Mouse (Mus musculus) embryonic facial prominence, embryonic 13.5 days (tissue): Measurements from ENCODE around the gene Sigmar1. TPM values are rescaled to one million over a fixed set of nuclear protein-coding genes. Genes with fewer than 3 reads are reported as not detected.
A peak's percentile ranks its signal among the peaks of the same experiment; 100 is the strongest.
"Not testable (repeated sequence)": the region's sequence is repeated elsewhere in the genome, so short reads cannot be mapped to it uniquely, and the experiment has no call there.

ENCODE experiments used
- ATAC-seq: fragments of 200-750 bp; cut with Nextera tagmentation; 2 replicates; pipeline ENCODE4 v1.8.0; 2017; ENCODE audit warnings: low read depth; ENCODE audit not compliant: insufficient number of reproducible peaks, insufficient read depth, low FRiP score, low TSS enrichment
- H3K27ac ChIP-seq: fragments of 300-500 bp; sonication (generic); 2 replicates; pipeline ENCODE4 v1.5.1; 2015; ENCODE audit warnings: moderate library complexity, mild to moderate bottlenecking, inconsistent platforms
- H3K27me3 ChIP-seq: fragments of 300-500 bp; sonication (generic); 2 replicates; pipeline ENCODE4 v1.6.1; 2015; ENCODE audit warnings: mild to moderate bottlenecking, inconsistent platforms
- H3K36me3 ChIP-seq: fragments of 300-500 bp; sonication (generic); 2 replicates; pipeline ENCODE4 v1.6.1; 2015; ENCODE audit warnings: mild to moderate bottlenecking, inconsistent platforms
- H3K4me1 ChIP-seq: fragments of 300-500 bp; sonication (generic); 2 replicates; pipeline ENCODE4 v1.6.1; 2015; ENCODE audit warnings: inconsistent platforms
- H3K4me2 ChIP-seq: fragments of 300-500 bp; sonication (generic); 2 replicates; pipeline ENCODE4 v1.6.1; 2015; ENCODE audit warnings: moderate library complexity, mild to moderate bottlenecking, inconsistent platforms
- H3K4me3 ChIP-seq: fragments of 300-500 bp; sonication (generic); 2 replicates; pipeline ENCODE4 v1.5.1; 2015; ENCODE audit warnings: mild to moderate bottlenecking, inconsistent platforms
- H3K9ac ChIP-seq: fragments of 300-500 bp; sonication (generic); 2 replicates; pipeline ENCODE4 v1.6.1; 2015; ENCODE audit warnings: mild to moderate bottlenecking, inconsistent platforms
- H3K9me3 ChIP-seq: fragments of 300-500 bp; sonication (generic); 2 replicates; pipeline ENCODE4 v1.6.1; 2016; ENCODE audit warnings: inconsistent platforms
- WGBS: fragments of 180-500 bp; shearing (Covaris S2); methylation state at CpG from one replicate; pipeline ENCODE4 v1.1.7; 2015; ENCODE audit warnings: mixed read lengths; 5-methylcytosine and 5-hydroxymethylcytosine counted together
- polyA plus RNA-seq: library from polyadenylated mRNA; unstranded; fragments of >200 nt; fragmentation: Nextera tagmentation; extraction: Ambion mirVana; gene quantifications from 2 replicates; pipeline ENCODE4 v1.2.1, GENCODE M21; 2015

Gene Sigmar1
- polyA plus RNA-seq: 83.8 and 87.7 TPM in 2 replicates

DNA sequence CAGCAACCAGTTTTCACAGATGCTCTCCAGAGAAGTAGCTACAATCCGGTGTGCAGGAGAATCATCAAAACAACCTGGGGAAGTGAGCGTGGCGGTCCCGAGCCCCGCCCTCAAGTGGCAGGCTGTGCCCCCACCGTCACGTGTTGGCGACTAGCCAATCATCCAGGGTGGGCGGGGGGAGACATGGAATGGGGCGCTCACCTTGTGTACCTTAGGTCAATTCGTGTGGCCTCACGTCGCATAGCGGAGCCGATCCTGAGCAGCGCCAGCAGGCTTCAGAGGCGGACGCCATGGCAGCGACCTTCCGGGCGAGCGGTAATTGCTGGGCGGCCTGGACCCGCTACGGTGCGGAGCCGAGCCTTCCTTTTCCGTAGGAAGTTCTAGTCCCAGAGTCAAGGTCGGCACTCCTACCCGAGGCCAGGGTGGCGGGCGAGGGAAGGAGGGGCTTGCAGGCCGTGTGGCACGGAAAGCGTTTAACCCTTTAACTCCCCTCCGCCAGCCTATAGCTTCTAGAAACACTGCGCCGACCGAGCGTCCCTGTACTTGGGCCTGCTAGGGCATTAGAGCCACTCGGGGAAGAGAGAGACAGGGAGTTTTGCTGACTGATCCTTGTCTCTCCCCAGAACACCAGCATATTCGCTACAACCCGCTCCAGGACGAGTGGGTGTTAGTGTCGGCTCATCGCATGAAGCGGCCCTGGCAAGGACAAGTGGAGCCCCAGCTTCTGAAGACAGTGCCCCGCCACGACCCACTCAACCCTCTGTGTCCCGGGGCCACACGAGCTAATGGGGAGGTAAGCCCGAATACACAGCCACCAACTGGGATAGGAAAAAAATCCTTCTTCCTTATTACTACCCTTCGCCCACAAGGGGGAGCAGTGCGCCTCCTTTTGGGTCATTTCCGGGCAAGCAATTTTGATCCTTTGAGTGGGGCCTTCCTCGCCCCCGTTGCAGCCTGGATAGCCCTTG, at the start of gene Sigmar1:
TSS of gene Sigmar1 (minus strand) at position 820 of the 968 bp plus-strand sequence.
- H3K9ac ChIP-seq: peak within 1 kb of the TSS; percentile 77
- peak within 1 kb of the TSS; percentile 65 for H3K4me3 ChIP-seq
- peaks cover 24% of the 10 kb centered on the region for H3K36me3 ChIP-seq
- H3K4me1 ChIP-seq: peaks cover 26% of the 10 kb centered on the region
- H3K9me3 ChIP-seq: no peaks in the 10 kb centered on the region
- WGBS: 0% methylated on average over 57 of the region's 57 CpGs
- H3K27ac ChIP-seq: peak within 1 kb of the TSS; percentile 93
- peak; percentile 40; the same call in 1 of the 2 replicates for ATAC-seq
- peak within 1 kb of the TSS; percentile 78 for H3K4me2 ChIP-seq
- no peaks in the 10 kb centered on the region for H3K27me3 ChIP-seq

DNA sequence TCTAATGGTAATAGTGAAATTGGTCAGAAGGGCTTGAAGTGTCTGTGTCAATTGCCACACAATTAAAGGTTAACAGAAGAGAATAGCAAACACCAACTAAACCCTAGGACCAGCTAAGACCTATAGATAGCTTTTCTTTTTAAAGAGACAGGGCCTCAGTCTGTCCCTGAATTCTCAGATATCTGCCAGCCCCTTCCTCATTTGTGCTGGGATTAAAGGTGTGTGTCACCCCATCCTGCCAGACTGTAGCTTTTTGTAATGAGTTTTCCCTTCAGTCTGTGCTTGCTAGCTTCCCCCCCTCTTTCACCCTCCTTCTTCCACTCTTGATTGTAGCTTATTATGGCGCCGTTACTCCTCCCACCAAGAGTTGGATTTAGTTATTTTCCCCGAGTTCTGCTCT, 27.2 kb upstream of the Sigmar1 start:
- 7% methylated on average over 3 of the region's 3 CpGs for WGBS
- not testable (repeated sequence) for H3K27me3 ChIP-seq, H3K9me3 ChIP-seq, ATAC-seq, H3K4me3 ChIP-seq, H3K4me1 ChIP-seq, H3K9ac ChIP-seq, H3K4me2 ChIP-seq, H3K27ac ChIP-seq, H3K36me3 ChIP-seq

DNA sequence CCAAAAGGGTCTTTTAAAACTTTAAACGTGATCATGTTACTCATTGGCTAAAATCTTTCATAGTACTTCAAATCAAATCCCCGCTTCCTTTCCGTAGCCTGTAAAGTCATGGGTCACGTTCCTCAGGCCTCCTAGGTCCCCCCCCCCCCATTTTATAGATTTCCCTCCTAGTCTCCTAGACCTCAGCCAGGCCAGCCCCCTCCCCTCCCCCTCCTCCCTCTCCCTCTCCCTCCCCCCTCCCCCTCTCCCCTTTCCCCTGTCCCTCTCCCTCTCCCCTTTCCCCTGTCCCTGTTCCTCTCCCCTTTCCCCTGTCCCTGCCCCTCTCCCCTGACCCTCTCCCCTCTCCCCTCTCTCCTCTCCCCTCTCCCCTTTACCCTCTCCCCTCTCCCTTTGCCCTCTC, 26.8 kb upstream of the Sigmar1 start:
- H3K9me3 ChIP-seq, ATAC-seq, H3K4me1 ChIP-seq, H3K27me3 ChIP-seq, H3K4me3 ChIP-seq, H3K27ac ChIP-seq, H3K4me2 ChIP-seq, H3K9ac ChIP-seq, H3K36me3 ChIP-seq: not testable (repeated sequence)
- WGBS: 16% methylated on average over 4 of the region's 4 CpGs

DNA sequence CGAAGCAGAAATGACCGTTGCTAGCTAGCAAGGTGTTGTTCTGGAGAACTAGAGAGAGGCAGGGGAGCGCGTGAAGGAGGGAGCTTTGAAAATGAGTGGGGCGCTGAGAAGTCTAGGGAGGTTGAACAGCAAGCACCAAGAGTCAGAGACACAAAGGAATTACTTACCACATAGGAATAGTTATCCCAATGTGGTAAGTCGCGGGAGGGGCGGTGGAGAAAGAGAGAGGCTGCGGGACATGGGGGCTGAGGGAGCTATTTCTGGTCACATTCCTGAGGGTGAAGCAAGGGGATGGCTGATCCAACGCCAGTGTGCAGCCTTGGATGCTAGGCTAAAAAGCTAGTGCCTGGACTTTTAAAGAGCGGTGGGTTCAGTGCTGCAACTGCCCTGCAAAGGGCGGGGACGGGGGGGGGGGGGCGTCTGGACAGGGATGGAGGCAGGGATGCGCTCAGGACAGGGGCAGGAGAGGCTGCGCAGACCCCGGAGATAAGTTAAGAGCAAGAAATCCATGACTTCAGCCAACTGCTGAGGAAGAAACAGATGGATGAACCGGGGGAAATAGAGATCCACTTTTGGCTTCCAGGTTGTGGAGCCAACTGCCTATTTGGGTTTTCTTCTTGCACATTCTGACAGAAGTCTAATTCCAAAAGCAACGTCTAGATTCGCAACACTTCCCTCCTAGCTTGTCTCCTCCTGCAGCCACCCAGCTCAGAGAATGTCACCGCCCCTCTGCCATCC, 26.0 kb upstream of the Sigmar1 start:
- H3K36me3 ChIP-seq, H3K4me3 ChIP-seq, H3K4me1 ChIP-seq, H3K9ac ChIP-seq, H3K9me3 ChIP-seq, H3K27me3 ChIP-seq, ATAC-seq, H3K27ac ChIP-seq: not testable (repeated sequence)
- 12% methylated on average over 17 of the region's 21 CpGs for WGBS
- H3K4me2 ChIP-seq: peak overlapping the region; percentile 41

DNA sequence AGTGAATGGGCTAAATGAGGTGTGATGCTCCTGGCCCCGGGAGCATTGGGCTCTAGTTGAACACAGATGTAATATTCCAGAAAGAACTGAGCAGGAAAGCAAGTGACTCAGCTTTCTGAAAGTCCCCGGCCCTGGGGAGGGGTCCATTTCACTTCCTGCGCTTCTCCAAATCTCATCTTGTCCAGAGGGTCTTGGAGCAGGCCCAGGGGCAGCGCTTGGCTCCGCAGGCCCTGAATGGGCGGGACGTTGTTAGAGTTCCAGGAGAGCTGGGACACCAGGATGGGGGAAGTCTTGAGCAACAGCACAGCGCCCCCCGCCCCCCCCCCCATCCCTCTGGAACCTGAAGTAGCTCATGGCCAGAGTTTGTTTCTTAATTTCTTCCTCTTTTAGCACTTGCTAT, 25.3 kb upstream of the Sigmar1 start:
- not testable (repeated sequence) for H3K4me2 ChIP-seq, H3K4me1 ChIP-seq, H3K9ac ChIP-seq, H3K9me3 ChIP-seq, H3K4me3 ChIP-seq, H3K36me3 ChIP-seq, ATAC-seq, H3K27me3 ChIP-seq, H3K27ac ChIP-seq
- 15% methylated on average over 9 of the region's 9 CpGs for WGBS

DNA sequence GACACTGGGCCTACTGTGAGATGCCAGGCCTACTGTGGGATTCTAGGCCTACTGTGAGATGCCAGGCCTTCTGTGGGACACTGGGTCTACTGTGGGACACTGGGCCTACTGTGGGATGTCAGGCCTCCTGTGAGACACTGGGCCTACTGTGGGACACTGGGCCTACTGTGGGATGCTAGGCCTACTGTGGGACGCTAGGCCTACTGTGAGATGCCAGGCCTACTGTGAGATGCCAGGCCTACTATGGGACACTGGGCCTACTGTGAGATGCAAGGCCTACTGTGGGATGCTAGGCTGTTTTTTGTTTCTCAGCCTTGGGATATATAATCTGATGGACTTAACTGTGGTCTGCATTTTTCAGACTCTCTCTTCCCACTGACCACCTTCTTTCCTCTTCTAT, 19.9 kb upstream of the Sigmar1 start:
- not testable (repeated sequence) for H3K9ac ChIP-seq, H3K9me3 ChIP-seq, H3K36me3 ChIP-seq, H3K27ac ChIP-seq, H3K4me3 ChIP-seq, H3K4me1 ChIP-seq, ATAC-seq, H3K4me2 ChIP-seq, H3K27me3 ChIP-seq
- 93% methylated on average over 1 of the region's 1 CpGs for WGBS

DNA sequence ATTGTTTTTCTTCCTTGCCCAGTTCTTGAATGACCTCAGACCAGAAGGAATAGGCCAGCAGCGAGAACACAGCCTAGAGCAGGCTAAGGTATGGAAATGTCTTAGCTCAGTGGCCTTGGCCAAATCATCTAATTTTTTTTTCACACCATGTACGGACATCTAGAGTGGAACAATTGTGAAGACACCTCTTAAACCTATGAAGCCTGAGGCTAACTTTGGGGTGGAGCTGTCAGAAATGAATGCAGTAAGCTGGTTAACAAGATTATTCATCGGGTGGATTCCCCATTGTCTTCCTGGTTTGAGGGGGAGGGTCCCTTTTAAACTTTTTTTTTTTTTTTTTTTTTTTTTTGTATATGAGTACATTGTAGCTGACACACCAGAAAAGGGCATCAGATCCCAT, 18.5 kb upstream of the Sigmar1 start:
- H3K4me2 ChIP-seq: peak overlapping the region; percentile 54
- peak overlapping the region; percentile 65; the same call in 1 of the 2 replicates for H3K27ac ChIP-seq
- not testable (repeated sequence) for H3K36me3 ChIP-seq, H3K9me3 ChIP-seq, H3K27me3 ChIP-seq, H3K9ac ChIP-seq, ATAC-seq, H3K4me1 ChIP-seq
- H3K4me3 ChIP-seq: peak overlapping the region; percentile 44
- 62% methylated on average over 3 of the region's 3 CpGs for WGBS

DNA sequence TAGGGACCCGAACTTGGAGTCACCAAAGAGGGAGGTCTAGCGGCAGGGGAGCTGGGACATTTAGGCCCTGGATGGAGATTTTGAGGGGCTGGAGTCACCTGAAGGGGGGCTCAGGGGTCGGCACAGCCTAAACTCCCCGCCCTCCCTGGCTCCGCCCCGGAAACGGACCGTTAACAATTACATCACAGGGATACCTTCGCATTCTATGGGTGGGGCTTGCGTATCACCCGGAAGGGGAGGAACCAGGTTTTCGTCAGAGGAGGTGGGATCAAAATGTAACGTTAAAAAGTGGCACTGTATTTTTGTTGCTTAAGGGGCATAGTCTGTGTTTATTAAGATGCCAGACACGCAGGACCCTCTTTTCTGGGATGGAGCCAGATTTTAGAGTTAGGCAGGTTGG, 18.0 kb upstream of the Sigmar1 start, which contains the start of gene Ccl27a:
TSS of gene Ccl27a (minus strand) at position 246 of the 400 bp plus-strand sequence.
- not testable (repeated sequence) for H3K36me3 ChIP-seq, H3K27me3 ChIP-seq, H3K4me1 ChIP-seq, H3K9ac ChIP-seq, ATAC-seq, H3K9me3 ChIP-seq
- Histone ChIP-seq H3K4me2 (peak within 1 kb of the TSS; percentile 54), H3K4me3 (peak within 1 kb of the TSS; percentile 44), H3K27ac (peak within 1 kb of the TSS; percentile 65; the same call in 1 of the 2 replicates)
- WGBS: 0% methylated on average over 12 of the region's 14 CpGs

DNA sequence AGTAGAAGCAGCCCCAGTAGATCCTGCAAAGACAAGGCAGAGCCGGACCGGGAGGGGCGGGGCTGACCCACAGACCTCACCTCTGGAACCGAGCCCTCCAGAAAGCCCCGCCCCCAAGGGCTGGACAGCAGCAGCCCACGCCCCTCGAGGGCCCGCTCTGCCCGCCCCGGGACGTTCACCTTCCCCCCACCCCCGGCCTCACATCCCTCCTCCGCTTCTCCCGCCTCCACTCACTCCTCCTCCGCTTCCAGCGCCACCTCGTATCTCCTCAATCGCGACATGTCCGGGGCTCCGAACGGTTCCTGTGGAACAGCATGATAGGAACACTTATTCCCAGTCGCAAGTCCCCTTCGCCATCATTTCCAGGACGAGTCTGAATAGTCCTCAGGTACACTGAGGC, 17.5 kb upstream of the Sigmar1 start:
- H3K4me1 ChIP-seq, H3K9me3 ChIP-seq, H3K9ac ChIP-seq, H3K36me3 ChIP-seq, ATAC-seq, H3K27me3 ChIP-seq: not testable (repeated sequence)
- Histone ChIP-seq H3K27ac (peak overlapping the region; percentile 62; the same call in 1 of the 2 replicates), H3K4me3 (peak overlapping the region; percentile 44), H3K4me2 (peak overlapping the region; percentile 54)
- 1% methylated on average over 18 of the region's 25 CpGs for WGBS

DNA sequence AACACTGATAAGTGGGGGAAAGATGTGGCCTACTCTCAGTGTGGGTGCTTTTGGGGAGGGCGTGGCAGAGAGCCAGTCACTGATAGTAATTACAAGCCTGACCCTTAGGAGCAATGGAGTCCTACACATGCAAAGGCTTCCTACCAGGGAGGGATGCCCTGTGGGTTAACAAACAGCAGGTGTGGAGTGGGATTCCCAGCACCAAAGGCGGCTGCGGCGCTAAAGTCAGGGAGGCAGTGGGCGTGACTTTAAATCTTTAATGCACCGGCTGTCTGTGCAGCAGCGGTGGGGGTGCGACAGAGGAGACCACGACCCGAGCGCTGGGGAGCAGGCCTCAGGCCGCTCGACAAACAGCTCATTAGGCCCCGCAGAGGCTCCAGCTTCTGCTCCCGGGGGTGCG, 17.0 kb upstream of the Sigmar1 start:
- not testable (repeated sequence) for H3K9me3 ChIP-seq, ATAC-seq, H3K27me3 ChIP-seq, H3K27ac ChIP-seq, H3K4me1 ChIP-seq, H3K36me3 ChIP-seq, H3K9ac ChIP-seq
- peak overlapping the region; percentile 54 for H3K4me2 ChIP-seq
- 3% methylated on average over 11 of the region's 16 CpGs for WGBS
- peak overlapping the region; percentile 33 for H3K4me3 ChIP-seq

DNA sequence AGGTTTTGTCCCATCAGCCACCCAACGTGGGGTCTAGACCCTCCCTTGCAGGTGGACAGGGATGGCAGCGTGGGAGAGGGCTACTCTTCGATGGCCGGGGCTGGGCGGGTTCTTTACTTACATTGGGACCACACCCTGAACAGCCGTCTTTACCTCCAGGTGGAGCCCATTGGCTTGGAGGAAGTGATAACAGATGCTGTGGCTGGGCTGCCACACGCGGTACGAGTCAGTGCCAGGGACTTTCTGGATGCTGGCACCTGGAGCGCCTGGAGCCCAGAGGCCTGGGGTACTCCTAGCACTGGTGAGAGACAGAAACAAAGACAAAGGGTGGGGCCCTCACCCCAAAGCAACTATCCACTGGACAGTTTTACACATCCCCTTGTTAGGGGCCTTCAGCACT, 11.3 kb upstream of the Sigmar1 start:
- 80% methylated on average over 10 of the region's 10 CpGs for WGBS
- H3K9me3 ChIP-seq, H3K9ac ChIP-seq, H3K27me3 ChIP-seq, H3K4me2 ChIP-seq, ATAC-seq, H3K4me3 ChIP-seq, H3K27ac ChIP-seq: not testable (repeated sequence)
- Histone ChIP-seq H3K36me3 (peaks cover 25% of the 10 kb centered on the region), H3K4me1 (peaks cover 14% of the 10 kb centered on the region)
